Mouse (Mus musculus): ENCODE data around the gene Cpsf6. TPM values are rescaled to one million over a fixed set of nuclear protein-coding genes. Genes with fewer than 3 reads are reported as not detected.

Cpsf6 gene
- polyA plus RNA-seq, 1 experiment from 2014 or later = 162 TPM

DNA sequence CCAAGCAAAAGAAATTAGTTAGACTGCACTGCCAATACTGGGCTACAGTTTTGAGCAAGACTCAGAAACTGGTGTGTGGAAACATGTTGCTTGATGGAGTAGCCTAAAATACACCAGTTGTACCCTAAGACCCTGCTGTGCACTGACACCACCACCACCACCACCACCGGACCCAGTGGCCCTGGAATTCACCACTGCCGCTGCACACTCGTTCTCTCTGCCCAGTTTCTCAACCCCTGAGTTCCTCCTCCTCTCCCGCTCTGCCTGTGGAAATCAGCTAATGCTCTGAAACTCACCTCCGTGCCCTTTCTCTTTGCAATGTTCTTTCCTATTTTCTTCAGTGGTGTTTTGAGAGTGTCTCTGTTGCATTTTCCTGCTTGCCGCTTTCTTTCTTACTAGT lies 81.5 kb downstream of the Cpsf6 start:
- Histone ChIP-seq H3K36me3 (ENCODE audit: control insufficient read depth, insufficient read depth, low read length) (no peaks in the 10 kb centered on the region), H3K27me3 (ENCODE audit: control insufficient read depth, insufficient read depth, low read depth, low read length) (no peaks in the 10 kb centered on the region), H3K4me3 (ENCODE audit: low read length) (no peak overlapping the region), H3K9me3 (ENCODE audit: control insufficient read depth, low read length) (no peaks in the 10 kb centered on the region), H3K4me1 (replicated peaks; ENCODE audit: control insufficient read depth, insufficient read depth, low read length) (no peaks in the 10 kb centered on the region), H3K4me2 (ENCODE audit: low read depth, low read length) (no peak overlapping the region), H3K9ac (ENCODE audit: low read length) (no peak overlapping the region), H3K27ac (ENCODE audit: low read length) (no peak overlapping the region)
- 81% methylated on average over 6 of the region's 6 CpGs for WGBS
- no peak for ATAC-seq (ENCODE audit: low read depth)

Other genes starting within 250 kb of the Cpsf6 start
- 19.4 and 20.8 TPM in 2 replicates for gene Frs2, start 231.5 kb downstream of the Cpsf6 start, polyA plus RNA-seq (2015; fragmentation: Nextera tagmentation; extraction: Ambion mirVana)
- gene Yeats4, start 155.5 kb downstream of the Cpsf6 start, polyA plus RNA-seq (2015; fragmentation: Nextera tagmentation; extraction: Ambion mirVana) = 53.2 and 56.5 TPM in 2 replicates
- gene 9530003J23Rik, start 141.3 kb downstream of the Cpsf6 start, polyA plus RNA-seq (2015; fragmentation: Nextera tagmentation; extraction: Ambion mirVana) = 0.20 TPM in 1 of 2 replicates, not detected in the other
- 207 and 250 TPM in 2 replicates for gene Lyz2, start 97.7 kb downstream of the Cpsf6 start, polyA plus RNA-seq (2015; fragmentation: Nextera tagmentation; extraction: Ambion mirVana)
- gene Lyz1, start 87.1 kb downstream of the Cpsf6 start, polyA plus RNA-seq (2015; fragmentation: Nextera tagmentation; extraction: Ambion mirVana) = 2.5 and 5.5 TPM in 2 replicates
- 83.7 and 86.9 TPM in 2 replicates for gene Cpm, start 249.5 kb upstream of the Cpsf6 start, polyA plus RNA-seq (2015; fragmentation: Nextera tagmentation; extraction: Ambion mirVana)

Measured in lung, embryonic 16.5 days (tissue).